Mouse (Mus musculus) ES-CJ7 (cell line): ENCODE data around the gene Fibcd1.
A peak's percentile ranks its signal among the peaks of the same experiment; 100 is the strongest.

Experiments
- DNase-seq: peaks from one replicate; pipeline ENCODE4 v3.0.0; 2011; ENCODE audit warnings: low read depth, low spot score

The Fibcd1 gene

DNA sequence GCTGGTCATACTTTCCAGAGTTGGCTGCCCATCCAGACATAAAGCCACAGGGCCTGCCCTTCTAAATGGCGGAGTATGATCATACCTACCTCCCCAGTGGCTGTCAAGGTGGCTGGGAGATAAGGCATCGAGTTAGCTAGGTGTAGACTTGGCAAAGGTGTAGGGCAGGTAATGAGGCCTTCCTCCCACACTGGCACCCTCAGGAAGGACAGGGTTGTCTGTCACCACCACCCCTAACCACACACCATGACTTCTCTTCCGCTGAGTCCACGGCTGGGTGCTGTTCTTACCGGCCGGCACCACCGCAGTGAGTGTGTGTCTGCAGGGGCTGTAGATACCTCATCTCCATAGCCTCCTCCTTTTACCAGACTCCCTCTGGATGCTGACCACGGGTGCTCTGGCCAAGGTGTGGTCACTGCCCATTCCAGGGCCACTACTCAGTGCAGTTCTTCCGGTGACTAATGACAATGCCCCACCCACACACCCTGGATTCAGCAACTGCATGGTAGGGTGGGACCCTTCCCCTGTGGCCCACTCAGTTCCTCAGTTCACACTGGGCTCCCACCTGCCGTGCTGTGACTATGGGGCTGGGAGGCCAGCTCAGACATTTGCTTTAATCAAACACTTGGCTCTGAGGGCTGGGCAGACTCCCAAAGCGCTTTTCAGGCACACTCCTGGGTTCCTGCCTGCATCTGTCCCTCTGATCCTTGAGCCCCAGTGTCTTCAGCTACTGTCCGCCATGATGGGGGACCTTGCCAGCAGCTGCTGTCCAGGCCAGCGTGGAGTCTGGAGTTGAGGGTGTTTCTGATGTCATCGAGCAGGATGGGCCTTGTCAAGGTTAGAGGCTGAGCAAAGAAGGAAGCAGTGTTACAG lies 34.5 kb downstream of the Fibcd1 start:
- DNase-seq = no peak

- DNase-seq = no peak
These were observed 35.4 kb downstream of the Fibcd1 start, which contains the start of gene Qrfp for GRCm38 (mm10) chr2:31810444-31810843. Qrfp (minus strand) TSS chr2:31810580.

- no peak for DNase-seq
These were observed 36.5 kb downstream of the Fibcd1 start for GRCm38 (mm10) chr2:31809358-31809740.

DNA sequence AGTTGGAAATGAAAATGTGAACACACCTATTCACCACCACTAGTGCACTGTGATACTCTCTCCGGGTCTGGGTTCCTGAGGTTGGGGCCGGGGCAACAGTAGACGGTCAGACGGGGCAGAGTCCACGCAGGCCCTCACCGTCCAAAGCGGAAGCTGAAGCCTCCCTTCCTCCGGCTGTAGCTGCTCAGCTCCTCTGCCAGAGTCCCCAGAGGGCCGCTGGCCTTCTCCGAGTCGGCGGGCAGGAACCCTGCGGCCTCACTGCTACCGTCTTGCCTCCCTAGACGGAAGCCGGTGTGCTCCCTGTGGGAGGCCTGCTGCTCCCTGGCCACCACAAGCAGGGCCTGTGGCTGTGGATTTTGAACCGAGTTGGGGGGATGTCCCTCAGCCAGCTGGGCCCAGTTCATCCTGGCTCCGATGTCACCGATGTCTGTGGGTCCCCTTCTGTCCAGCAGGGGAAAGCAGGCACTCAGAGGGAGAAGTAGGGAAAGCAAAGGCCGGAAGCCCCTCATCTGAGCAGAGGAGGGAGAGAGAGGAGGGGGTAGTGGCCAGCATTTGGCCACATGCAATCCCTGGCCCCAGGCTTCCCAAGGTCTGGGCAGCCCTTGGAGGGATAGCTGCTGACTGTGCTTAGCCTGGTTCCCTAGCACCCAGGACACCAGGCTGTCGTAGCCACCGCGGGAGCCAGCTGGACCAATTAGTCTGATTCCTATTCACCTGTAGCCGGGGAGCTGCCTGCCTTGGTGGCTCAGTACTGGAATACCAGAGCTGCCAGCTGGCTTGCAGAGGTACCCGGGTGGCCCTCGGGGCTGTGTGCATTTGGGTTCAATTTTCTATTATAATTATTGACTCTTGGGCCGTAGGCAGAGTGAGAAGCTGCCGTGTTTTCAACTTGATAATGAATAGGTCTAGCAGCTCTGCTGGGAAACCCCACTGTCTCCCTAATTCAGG lies 37.1 kb downstream of the Fibcd1 start:
- DNase-seq = no peak

- DNase-seq = no peak
These were observed 39.0 kb downstream of the Fibcd1 start for GRCm38 (mm10) chr2:31806639-31807382.

DNA sequence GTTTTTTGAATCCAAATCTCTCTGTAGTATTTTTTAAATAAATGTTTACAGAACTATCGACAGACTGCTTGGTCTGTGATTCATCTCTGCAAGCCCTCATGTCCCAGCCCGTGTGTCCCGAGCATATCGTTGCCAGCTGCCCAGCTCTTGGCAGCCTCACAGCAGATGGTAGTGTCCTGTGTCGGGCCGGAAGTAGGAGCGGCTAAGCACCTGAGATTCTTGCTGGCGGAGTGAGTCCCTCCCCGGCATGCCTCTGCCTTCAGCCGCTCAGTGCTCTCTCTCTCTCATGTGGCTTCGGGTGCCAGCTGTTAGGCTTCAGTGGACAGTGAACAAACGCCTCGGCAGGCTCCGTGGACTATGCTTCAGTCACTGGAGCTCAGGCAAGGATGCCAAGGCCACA lies 42.3 kb downstream of the Fibcd1 start:
- DNase-seq = no peak

GRCm38 (mm10) chr2:31802811-31803210 lies 43.0 kb downstream of the Fibcd1 start:
- no peak for DNase-seq

- no peak for DNase-seq
These were observed 44.4 kb downstream of the Fibcd1 start for GRCm38 (mm10) chr2:31801416-31801815.

DNA sequence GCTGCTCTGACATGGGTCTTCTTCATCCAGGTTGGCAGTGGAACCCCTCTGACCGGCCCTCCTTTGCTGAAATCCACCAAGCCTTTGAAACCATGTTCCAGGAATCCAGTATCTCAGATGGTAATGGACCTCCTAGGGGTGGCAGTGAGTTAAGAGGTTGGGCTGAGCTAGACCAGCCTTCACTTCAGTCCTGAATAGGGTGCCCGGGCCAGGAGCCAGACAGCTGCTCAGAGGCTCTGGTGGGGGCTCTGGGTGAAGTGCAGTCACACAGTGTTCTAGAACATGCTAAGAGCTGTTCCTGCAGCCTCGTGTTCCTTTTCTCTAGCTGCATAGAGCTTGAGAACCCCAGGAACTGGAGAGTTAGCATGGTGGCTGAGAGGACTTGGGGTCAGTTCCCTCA lies 48.9 kb downstream of the Fibcd1 start:
- no peak for DNase-seq

DNA sequence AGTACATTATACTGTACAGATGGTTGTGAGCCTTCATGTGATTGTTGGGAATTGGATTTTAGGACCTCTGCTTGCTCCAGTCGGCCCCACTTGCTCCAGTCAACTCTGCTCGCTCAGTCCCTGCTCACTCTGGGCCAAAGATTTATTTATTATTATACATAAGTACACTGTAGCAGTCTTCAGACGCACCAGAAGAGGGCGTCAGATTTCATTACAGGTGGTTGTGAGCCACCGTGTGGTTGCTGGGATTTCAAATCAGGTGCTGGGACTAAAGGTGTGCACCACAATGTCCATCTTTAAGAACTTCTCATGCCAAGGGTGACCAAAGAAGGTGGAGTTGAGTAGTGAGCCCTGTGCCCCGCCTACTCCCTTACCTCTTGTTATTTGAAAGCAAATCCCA lies 53.2 kb downstream of the Fibcd1 start:
- DNase-seq = no peak

DNA sequence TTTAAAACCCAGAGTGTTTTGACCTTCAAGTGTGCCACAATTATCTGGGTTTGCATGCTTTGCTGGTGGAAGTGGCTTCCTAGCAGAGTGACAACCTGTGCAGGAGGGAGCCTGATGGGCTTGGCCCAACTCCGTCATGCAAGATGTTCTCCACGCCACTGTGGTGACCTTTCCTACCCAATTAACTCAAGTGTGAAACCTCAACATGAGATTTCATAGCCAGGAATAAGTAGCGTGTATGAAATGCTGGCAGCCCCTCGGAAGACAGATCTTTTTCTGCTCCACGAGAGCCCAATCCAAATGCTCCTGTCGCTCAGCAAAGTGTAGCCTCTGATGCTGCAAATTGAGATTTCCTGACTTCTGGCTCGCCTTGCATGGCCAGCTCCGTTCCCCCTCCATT lies 54.5 kb downstream of the Fibcd1 start:
- no peak for DNase-seq

- DNase-seq = no peak
These were observed 55.0 kb downstream of the Fibcd1 start for GRCm38 (mm10) chr2:31790728-31791251.

GRCm38 (mm10) chr2:31789215-31789614 lies 56.6 kb downstream of the Fibcd1 start:
- DNase-seq = no peak

DNA sequence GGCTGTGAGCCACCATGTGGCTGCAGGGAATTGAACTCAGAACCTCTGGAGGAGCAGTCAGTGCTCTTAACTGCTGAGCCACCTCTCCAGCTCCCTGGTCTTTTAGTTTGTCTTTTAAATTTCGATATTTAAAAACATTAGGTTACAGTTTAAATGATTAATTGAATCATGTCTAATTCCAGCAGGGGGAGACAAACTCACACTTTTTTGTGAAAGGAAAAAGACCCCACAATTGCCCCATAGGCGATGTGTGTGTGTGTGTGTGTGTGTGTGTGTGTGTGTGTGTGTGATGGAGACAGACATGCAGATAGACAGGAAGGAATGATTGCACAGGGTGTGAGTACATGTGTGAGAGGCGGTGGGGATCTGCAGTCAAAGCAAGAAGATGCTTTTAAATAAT lies 57.6 kb downstream of the Fibcd1 start:
- no peak for DNase-seq

DNA sequence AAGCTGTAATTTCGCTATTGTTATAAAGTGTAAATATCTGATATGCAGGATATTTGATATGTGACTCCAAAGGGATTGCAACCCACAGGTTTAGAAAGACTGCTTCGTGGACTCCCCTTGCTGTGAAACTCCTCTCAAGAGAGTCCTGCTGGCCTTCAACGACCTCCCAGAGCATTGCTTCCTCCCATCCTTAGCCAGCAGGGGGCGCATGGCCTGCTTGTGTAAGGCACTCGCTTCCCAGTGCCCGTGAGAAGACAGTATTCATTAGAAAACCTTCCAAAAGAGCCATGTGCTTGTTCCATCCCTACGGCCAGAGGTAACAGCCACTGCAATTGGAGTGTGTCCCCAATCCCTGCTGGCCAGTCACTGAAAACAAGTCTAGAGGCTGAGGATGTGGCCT lies 58.8 kb downstream of the Fibcd1 start:
- peak; percentile 76 for DNase-seq

DNA sequence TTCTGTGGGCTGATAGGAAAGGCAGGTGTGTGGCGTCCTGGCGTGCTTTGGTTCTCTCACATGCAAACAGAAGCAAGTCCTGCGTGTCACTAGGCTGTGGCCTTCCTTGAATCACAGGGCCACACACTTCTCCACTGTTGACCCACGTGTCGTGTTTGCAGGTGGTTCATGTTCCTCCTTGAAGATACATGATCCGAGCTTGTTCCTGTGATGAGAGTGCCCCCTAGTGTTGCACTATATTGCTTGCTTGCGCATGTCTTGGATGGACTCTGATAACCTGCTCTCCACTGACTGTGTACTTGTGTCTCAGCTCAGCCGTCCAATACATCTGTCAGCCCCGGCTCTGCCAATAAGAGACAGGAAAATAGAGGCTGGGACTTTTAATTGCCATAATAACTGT lies 60.7 kb downstream of the Fibcd1 start:
- DNase-seq = peak; percentile 79

GRCm38 (mm10) chr2:31782958-31783602 lies 62.7 kb downstream of the Fibcd1 start:
- DNase-seq = no peak

DNA sequence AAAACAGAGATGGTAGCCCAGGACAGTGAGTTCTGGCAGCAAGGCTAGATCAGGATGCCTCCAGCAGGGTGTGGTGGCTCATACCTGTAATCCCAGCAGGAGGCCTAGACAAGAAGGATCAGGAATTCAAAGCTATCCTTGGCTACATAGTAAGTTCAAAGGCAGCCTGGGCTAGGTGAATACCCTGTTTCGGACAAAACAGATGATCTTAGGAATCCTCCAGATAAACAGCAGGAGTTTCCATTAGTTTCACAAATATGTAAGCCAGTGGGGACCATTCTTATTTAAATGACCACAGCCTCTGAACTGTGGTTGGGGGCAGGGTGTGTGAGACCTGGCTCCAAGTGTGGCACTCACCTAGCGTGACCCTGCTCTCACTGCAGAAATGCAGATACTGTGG lies 66.5 kb downstream of the Fibcd1 start:
- DNase-seq = peak; percentile 90

DNA sequence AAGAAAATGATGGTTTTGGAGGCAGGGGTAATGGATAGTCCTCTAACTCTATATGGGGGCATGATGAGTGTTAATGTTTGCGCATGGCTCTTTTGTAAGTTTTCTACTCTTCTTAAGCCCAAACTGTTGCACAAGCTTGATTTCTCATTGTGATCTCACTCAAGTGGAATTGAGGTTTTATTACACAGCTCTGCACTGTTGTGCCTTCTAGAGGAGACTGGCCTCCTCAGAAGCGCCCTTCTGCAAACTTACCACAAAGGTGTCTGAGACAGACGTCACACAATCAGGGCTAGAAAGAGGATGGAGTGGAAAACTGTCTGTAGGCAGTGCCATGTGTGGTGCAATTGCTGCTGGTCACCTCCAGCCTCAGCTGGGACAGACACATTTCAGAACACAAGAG lies 69.3 kb downstream of the Fibcd1 start:
- DNase-seq = no peak

GRCm38 (mm10) chr2:31770781-31771441 lies 74.9 kb downstream of the Fibcd1 start:
- DNase-seq = peak; percentile 51
